Mouse (Mus musculus) liver, embryonic 14.5 days (tissue): ENCODE measurements at regions not wholly inside any gene's neighbourhood (a gene's known extent, or its start where the extent isn't known, plus 50 kb on each side); places are given as distances from the start of the nearest gene placed in this dataset.

Experiments
- CTCF ChIP-seq: IDR thresholded peaks from 2 replicates; pipeline ENCODE4 v1.5.1; 2016; ENCODE audit warnings: antibody characterized with exemption, low read depth, control low read depth
- EP300 ChIP-seq: IDR thresholded peaks from 2 replicates; pipeline ENCODE4 v1.6.1; 2016; ENCODE audit warnings: antibody characterized with exemption, low read depth

DNA sequence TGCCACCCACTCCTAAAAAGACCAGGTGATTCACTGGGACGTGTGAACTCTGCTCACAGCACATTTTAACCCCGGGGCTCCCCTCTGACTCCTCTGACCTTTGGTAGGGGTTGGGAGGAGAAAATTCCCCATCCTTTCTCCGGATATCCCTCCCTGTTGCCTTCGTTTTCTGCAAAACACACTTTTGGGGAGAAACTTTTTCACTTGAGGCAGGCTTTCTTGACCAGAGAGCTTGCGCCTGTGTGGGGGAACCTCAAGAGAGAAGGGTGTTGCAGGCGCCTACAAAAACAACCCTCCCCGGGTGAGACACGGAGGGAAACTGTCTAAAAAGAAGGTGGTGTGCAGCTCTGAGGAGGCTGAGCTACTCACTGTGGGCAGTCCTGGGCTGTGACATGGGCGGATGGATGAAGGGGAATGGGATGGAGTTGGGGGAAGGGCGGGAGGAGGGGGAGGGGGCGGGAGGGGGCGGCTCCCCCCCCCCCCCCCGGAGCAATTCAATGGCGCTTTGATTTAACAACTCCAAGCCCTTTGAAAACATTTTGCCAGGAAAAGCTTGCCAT lies 65.1 kb downstream of the Tmem174 start:
- TF ChIP-seq EP300 (no peak), CTCF (no peak)
